8 mouse cellular contexts compared by ENCODE assay signal in genomic region chr11:120349986-120350702, GRCm38 (mm10). TPM values are rescaled to one million over a fixed set of nuclear protein-coding genes. Genes with fewer than 3 reads are reported as not detected.
DNase-seq lines count a peak whose midpoint lies in the region; ATAC-seq and TF ChIP-seq lines count a peak whose summit lies in the region.

No protein-coding gene starts in this region.

- no peaks in the 10 kb centered on the region for H3K27me3 ChIP-seq in forebrain, postnatal 0 days (ENCODE audit: insufficient read depth, low read length)

- peak overlapping the region; percentile 99 for H3K27ac ChIP-seq in ES-E14 (ENCODE audit: insufficient read depth, low read depth, low read length, poor library complexity, severe bottlenecking)
- H3K27ac ChIP-seq in forebrain, postnatal 0 days (ENCODE audit: low read depth, low read length) = peak overlapping the region; percentile 100

- H3K4me2 ChIP-seq in forebrain, postnatal 0 days (ENCODE audit: low read depth) = peak overlapping the region; percentile 98

- H3K9ac ChIP-seq in ES-E14 (ENCODE audit: insufficient read depth, low read depth, low read length, poor library complexity, severe bottlenecking) = peak overlapping the region; percentile 94
- H3K9ac ChIP-seq in forebrain, postnatal 0 days = peak overlapping the region; percentile 100

- 1% methylated on average over 68 of the region's 68 CpGs for WGBS in forebrain, postnatal 0 days

- H3K36me3 ChIP-seq in ES-E14 (ENCODE audit: control insufficient read depth, insufficient read depth, low read length, poor library complexity, severe bottlenecking) = peaks cover 19% of the 10 kb centered on the region
- H3K36me3 ChIP-seq in forebrain, postnatal 0 days (ENCODE audit: insufficient read depth) = peaks cover 12% of the 10 kb centered on the region

- peak; percentile 62 for ATAC-seq in forebrain, postnatal 0 days
- ATAC-seq in hematopoietic stem cell, adult 5-6 weeks (replicated peaks in 1 of 2; ENCODE audit: insufficient read depth in 1 of 2, low FRiP score in 2 of 2, low TSS enrichment in 1 of 2, low read depth in 1 of 2, poor library complexity in 2 of 2, severe bottlenecking in 2 of 2) = peak; percentile 4 to 15; a peak in 1 of 4 replicates

- peak; percentile 82 for DNase-seq in ES-E14 (ENCODE audit: low read depth, low spot score)
- peak; percentile 81 for DNase-seq in cerebellum, adult 11-12 months
- peak; percentile 88 for DNase-seq in forebrain, postnatal 0 days
- DNase-seq in layer of hippocampus, postnatal 10 days (ENCODE audit: low spot score in 2 of 2) = peak; percentile 74 to 84
- DNase-seq in lung, postnatal 10 days = peak; percentile 94
- peak; percentile 90 for DNase-seq in ovary, postnatal 14 days (ENCODE audit: low spot score)
- DNase-seq in thymus, postnatal 4 days = peak; percentile 74

- peak overlapping the region; percentile 67 to 79 for H3K4me3 ChIP-seq in ES-E14 (ENCODE audit: insufficient read depth in 1 of 2, low read depth in 1 of 2, low read length in 2 of 2, poor library complexity in 1 of 2, severe bottlenecking in 1 of 2)
- peak overlapping the region; percentile 100 for H3K4me3 ChIP-seq in forebrain, postnatal 0 days (ENCODE audit: low read depth, low read length)

- H3K4me1 ChIP-seq in ES-E14 (ENCODE audit: control insufficient read depth in 2 of 2, insufficient read depth in 2 of 2, low read length in 2 of 2, poor library complexity in 1 of 2) = peaks cover 4 to 30% of the 10 kb centered on the region in 2 experiments; a peak in 3 of 4 replicates
- peaks cover 5% of the 10 kb centered on the region for H3K4me1 ChIP-seq in forebrain, postnatal 0 days (ENCODE audit: insufficient read depth)

- TF ChIP-seq CTCF in forebrain, postnatal 0 days (IDR thresholded peaks at IDR 0.05; ENCODE audit: low read depth) = peak; percentile 33

- in situ Hi-C loops in ES-E14 (cut with MboI; ENCODE audit: low sequenced_read_pairs in 2 of 2, unreplicated experiment in 2 of 2) = no loop called here

- no peaks in the 10 kb centered on the region for H3K9me3 ChIP-seq in ES-E14 (ENCODE audit: control insufficient read depth, insufficient read depth, low read depth, low read length)
- H3K9me3 ChIP-seq in forebrain, postnatal 0 days (ENCODE audit: low read length) = no peaks in the 10 kb centered on the region

TF ChIP-seq in ES-E14, 5 proteins besides CTCF, POLR2A, EP300 and RAD21:
- no peak for TF ChIP-seq ZNF384 (IDR thresholded peaks at IDR 0.05; ENCODE audit: low read depth, low read length)
- no peak for TF ChIP-seq MAFK (IDR thresholded peaks at IDR 0.05; ENCODE audit: insufficient read depth, low read depth, low read length)
- TF ChIP-seq ZC3H11A (IDR thresholded peaks at IDR 0.05; ENCODE audit: borderline replicate concordance, low read depth, low read length) = no peak
- no peak for TF ChIP-seq CHD2 (IDR thresholded peaks at IDR 0.05; ENCODE audit: low read depth, low read length)
- no peak for TF ChIP-seq HCFC1 (IDR thresholded peaks at IDR 0.05; ENCODE audit: borderline replicate concordance, insufficient read depth, low read length)

RNA-seq across cellular contexts. Expression of gene Actg1, which starts 1.8 kb away (rescaled TPM):
- 1,716 and 2,367 TPM in 2 replicates for total RNA-seq in ES-E14 (2012; rRNA removed)
- total RNA-seq in forebrain, postnatal 0 days (2014; rRNA removed) = 2,455 and 2,516 TPM in 2 replicates
- 4,096 and 4,381 TPM in 2 replicates for polyA plus RNA-seq in forebrain, postnatal 0 days (2015; fragmentation: Nextera tagmentation; extraction: Ambion mirVana)
- 814 and 932 TPM in 2 replicates for total RNA-seq in hematopoietic stem cell, adult 5-6 weeks (2017)
- total RNA-seq in layer of hippocampus, postnatal 10 days (2021) = 1,000 to 10,000 TPM; 2,523 to 2,576 TPM

RNA-seq across cellular contexts. Expression of gene Fscn2, which starts 11.2 kb away (rescaled TPM):
- total RNA-seq in ES-E14 (2012; rRNA removed) = 0.31 and 0.42 TPM in 2 replicates
- 0.29 TPM in 1 of 2 replicates, not detected in the other for total RNA-seq in forebrain, postnatal 0 days (2014; rRNA removed)
- polyA plus RNA-seq in forebrain, postnatal 0 days (2015; fragmentation: Nextera tagmentation; extraction: Ambion mirVana) = 1.9 and 2.0 TPM in 2 replicates
- total RNA-seq in hematopoietic stem cell, adult 5-6 weeks (2017) = 0.15 TPM in 1 of 2 replicates, not detected in the other
- not detected for total RNA-seq in layer of hippocampus, postnatal 10 days (2021)

RNA-seq across cellular contexts. Expression of gene Faap100, which starts 28.4 kb away (rescaled TPM):
- 27.2 and 30.0 TPM in 2 replicates for total RNA-seq in ES-E14 (2012; rRNA removed)
- total RNA-seq in forebrain, postnatal 0 days (2014; rRNA removed) = 107 and 132 TPM in 2 replicates
- 73.4 and 97.8 TPM in 2 replicates for polyA plus RNA-seq in forebrain, postnatal 0 days (2015; fragmentation: Nextera tagmentation; extraction: Ambion mirVana)
- 9.9 and 20.1 TPM in 2 replicates for total RNA-seq in hematopoietic stem cell, adult 5-6 weeks (2017)
- 10 to 100 TPM; 58.8 to 62.0 TPM for total RNA-seq in layer of hippocampus, postnatal 10 days (2021)

Comparison
In these comparisons a context has a peak if more than half of its experiments do, and no peak if none do; other contexts are left out.
1. Peak in every context shown above with its lines: DNase-seq, ATAC-seq, H3K4me3 ChIP-seq and H3K27ac ChIP-seq.